Mouse (Mus musculus) hindbrain, embryonic 15.5 days (tissue): Measurements from ENCODE around the gene Fam117b. TPM values are rescaled to one million over a fixed set of nuclear protein-coding genes. Genes with fewer than 3 reads are reported as not detected.

Experiments
- ATAC-seq: fragments of 200-750 bp; cut with Nextera tagmentation; 2 replicates; pipeline ENCODE4 v1.8.0; 2017; ENCODE audit warnings: low read depth, moderate number of reproducible peaks, moderate TSS enrichment; ENCODE audit not compliant: low FRiP score
- H3K27ac ChIP-seq: fragments of 300-500 bp; sonication (generic); replicated peaks from 2 replicates; pipeline ENCODE4 v1.5.1; 2015; ENCODE audit warnings: mild to moderate bottlenecking, inconsistent platforms
- H3K27me3 ChIP-seq: fragments of 300-500 bp; sonication (generic); 2 replicates; pipeline ENCODE4 v1.6.1; 2015; ENCODE audit warnings: control low read depth, inconsistent platforms
- H3K36me3 ChIP-seq: fragments of 300-500 bp; sonication (generic); 2 replicates; pipeline ENCODE4 v1.6.1; 2015; ENCODE audit warnings: control low read depth, inconsistent platforms
- H3K4me1 ChIP-seq: fragments of 300-500 bp; sonication (generic); replicated peaks from 2 replicates; pipeline ENCODE4 v1.6.1; 2015; ENCODE audit warnings: control low read depth, inconsistent platforms
- H3K4me2 ChIP-seq: fragments of 300-500 bp; sonication (generic); 2 replicates; pipeline ENCODE4 v1.6.1; 2015; ENCODE audit warnings: moderate library complexity, mild to moderate bottlenecking, inconsistent platforms
- H3K4me3 ChIP-seq: fragments of 300-500 bp; sonication (generic); 2 replicates; pipeline ENCODE4 v1.5.1; 2015; ENCODE audit warnings: mild to moderate bottlenecking, inconsistent platforms
- H3K9ac ChIP-seq: fragments of 300-500 bp; sonication (generic); 2 replicates; pipeline ENCODE4 v1.6.1; 2015; ENCODE audit warnings: inconsistent platforms
- H3K9me3 ChIP-seq: fragments of 300-500 bp; sonication (generic); 2 replicates; pipeline ENCODE4 v1.6.1; 2016; ENCODE audit warnings: control low read depth, inconsistent platforms
- WGBS: fragments of 180-500 bp; shearing (Covaris S2); methylation state at CpG from one replicate; pipeline ENCODE4 v1.1.7; 2015; 5-methylcytosine and 5-hydroxymethylcytosine counted together
- polyA plus RNA-seq: library from polyadenylated mRNA; unstranded; fragments of >200 nt; fragmentation: Nextera tagmentation; extraction: Ambion mirVana; gene quantifications from 2 replicates; pipeline ENCODE4 v1.2.1, GENCODE M21; 2015

Gene Fam117b
- polyA plus RNA-seq, 1 experiment from 2014 or later, result 38.3 TPM

DNA sequence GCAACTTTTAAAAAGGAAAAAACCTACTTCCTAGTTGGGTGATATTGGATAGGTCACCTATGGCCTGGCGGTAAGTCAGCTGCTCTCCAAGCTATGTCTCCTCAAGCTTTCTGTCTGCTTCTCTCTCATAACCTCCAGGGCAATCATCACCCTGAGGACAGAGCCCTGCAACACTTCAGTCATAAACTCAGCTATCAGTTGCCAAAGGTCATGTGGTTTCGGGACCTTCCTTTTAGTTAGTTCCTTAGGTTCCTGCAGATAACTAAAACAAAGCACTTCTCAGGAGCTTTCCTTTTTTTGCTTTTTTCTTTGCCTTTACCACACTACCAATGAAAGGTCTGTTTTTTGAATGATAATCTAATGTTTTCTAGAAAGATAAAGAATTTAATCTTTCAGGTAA is 13.1 kb upstream of the Fam117b start:
- Histone ChIP-seq H3K27me3 (no peaks in the 10 kb centered on the region), H3K4me1 (no peaks in the 10 kb centered on the region), H3K4me3 (no peak overlapping the region), H3K4me2 (no peak overlapping the region), H3K27ac (no peak overlapping the region), H3K9ac (no peak overlapping the region), H3K9me3 (no peaks in the 10 kb centered on the region), H3K36me3 (no peaks in the 10 kb centered on the region)
- WGBS, result 87% methylated on average over 2 of the region's 2 CpGs
- ATAC-seq, result no peak

DNA sequence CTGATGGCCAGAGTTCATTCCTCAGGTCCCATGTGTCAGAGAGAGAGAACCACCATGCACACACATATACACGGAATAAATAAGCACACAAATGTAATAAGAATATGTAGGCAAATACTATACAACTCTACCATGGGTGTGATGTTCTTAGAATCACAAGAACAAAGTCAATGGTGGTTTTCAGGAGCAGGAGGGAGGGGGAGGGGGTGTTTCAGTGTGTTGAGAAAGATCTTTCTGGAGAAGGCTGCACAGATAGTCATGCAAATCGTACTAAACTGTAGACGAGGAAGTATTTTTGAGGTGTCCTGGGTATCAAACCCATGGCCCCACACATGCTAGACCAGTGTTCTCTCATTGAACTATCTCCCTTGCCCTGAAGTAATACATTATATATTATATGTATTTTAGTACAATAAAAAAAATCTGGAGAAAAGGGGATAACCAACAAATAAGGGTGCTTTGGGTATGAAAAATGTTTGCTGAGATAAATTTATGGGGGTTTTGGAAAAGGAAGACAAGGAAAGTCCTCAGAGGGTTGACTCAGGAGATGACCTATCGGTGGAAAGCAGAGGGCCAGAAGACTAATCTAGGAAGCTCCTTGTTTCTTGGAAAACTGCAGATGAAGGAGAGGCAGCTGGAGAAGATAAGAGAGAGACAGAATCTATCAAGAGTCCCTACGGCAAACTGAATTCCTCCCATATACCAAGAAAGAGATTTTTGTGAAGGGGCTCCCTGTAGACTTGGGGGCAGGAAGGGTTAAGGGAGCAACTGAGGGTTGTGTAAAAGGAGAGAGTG is 11.5 kb upstream of the Fam117b start:
- H3K9me3 ChIP-seq, result no peaks in the 10 kb centered on the region
- ATAC-seq, result no peak
- 92% methylated on average over 5 of the region's 5 CpGs for WGBS
- no peaks in the 10 kb centered on the region for H3K36me3 ChIP-seq
- no peaks in the 10 kb centered on the region for H3K27me3 ChIP-seq
- no peak overlapping the region for H3K4me2 ChIP-seq
- no peak overlapping the region for H3K9ac ChIP-seq
- no peaks in the 10 kb centered on the region for H3K4me1 ChIP-seq
- no peak overlapping the region for H3K4me3 ChIP-seq
- H3K27ac ChIP-seq, result no peak overlapping the region

GRCm38 (mm10) chr1:59902634-59903033 is 10.2 kb upstream of the Fam117b start:
- H3K4me2 ChIP-seq, result no peak overlapping the region
- no peaks in the 10 kb centered on the region for H3K36me3 ChIP-seq
- H3K27me3 ChIP-seq, result no peaks in the 10 kb centered on the region
- ATAC-seq, result no peak
- WGBS, result 32% methylated on average over 3 of the region's 3 CpGs
- H3K4me3 ChIP-seq, result no peak overlapping the region
- no peaks in the 10 kb centered on the region for H3K9me3 ChIP-seq
- no peak overlapping the region for H3K9ac ChIP-seq
- H3K4me1 ChIP-seq, result no peaks in the 10 kb centered on the region
- no peak overlapping the region for H3K27ac ChIP-seq

DNA sequence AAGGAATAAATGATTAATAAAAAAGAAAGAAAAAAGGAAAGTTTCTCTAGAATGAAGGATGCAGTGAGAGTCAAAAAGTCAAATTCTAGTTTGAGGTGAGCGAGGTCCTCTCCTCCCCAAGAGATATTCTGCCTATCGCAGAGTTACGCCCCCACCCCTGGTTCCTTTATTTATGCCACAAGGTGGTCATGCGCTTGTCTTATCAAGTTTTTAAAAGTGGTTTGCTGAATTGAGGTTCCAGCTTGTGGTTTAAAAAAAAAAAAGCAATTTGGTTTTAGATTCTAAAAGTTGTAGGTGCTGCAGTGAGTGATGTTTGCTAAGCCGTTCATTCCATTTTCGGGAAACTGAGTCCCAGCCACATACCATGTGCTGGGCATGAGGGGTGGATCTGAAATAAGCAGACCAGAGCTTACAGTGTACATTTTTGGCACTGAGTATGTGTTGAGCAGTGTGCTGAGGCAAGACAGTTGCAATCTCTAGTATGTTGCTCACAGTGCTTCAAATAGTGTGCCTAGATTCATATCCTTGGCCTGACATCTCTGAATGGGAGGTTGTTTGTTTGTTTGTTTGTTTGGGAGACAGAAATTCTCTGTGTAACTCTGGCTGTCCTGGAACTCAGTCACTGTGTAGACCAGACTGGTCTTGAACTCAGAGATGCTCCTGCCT is 8.0 kb upstream of the Fam117b start:
- Histone ChIP-seq H3K27me3 (no peaks in the 10 kb centered on the region), H3K27ac (no peak overlapping the region), H3K36me3 (no peaks in the 10 kb centered on the region), H3K9me3 (no peaks in the 10 kb centered on the region), H3K4me2 (no peak overlapping the region), H3K9ac (no peak overlapping the region), H3K4me1 (no peaks in the 10 kb centered on the region), H3K4me3 (no peak overlapping the region)
- WGBS, result 95% methylated on average over 6 of the region's 6 CpGs
- no peak for ATAC-seq

DNA sequence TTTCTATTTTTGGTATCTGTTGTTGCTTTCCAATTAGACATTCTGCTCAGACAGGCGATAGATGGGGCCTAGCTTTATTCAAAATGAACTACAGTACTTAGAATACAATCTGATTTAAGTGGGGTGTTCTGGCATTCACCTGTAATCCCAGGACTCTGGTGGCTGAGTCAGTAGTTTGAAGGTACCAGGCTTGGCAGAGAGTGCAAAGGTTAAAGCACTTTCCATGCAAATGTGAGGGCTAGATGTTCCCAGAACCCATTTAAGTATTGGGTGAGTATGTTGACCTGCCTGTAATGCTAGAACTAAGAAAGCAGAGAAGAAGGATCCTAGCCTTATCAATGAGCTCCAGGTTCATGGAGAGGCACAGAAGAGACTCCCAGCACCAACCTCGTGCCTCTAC is 6.9 kb upstream of the Fam117b start:
- Histone ChIP-seq H3K4me1 (no peaks in the 10 kb centered on the region), H3K4me3 (no peak overlapping the region), H3K9me3 (no peaks in the 10 kb centered on the region), H3K27me3 (no peaks in the 10 kb centered on the region), H3K9ac (no peak overlapping the region), H3K27ac (no peak overlapping the region), H3K36me3 (no peaks in the 10 kb centered on the region), H3K4me2 (no peak overlapping the region)
- WGBS, result 91% methylated on average over 2 of the region's 2 CpGs
- ATAC-seq, result no peak

DNA sequence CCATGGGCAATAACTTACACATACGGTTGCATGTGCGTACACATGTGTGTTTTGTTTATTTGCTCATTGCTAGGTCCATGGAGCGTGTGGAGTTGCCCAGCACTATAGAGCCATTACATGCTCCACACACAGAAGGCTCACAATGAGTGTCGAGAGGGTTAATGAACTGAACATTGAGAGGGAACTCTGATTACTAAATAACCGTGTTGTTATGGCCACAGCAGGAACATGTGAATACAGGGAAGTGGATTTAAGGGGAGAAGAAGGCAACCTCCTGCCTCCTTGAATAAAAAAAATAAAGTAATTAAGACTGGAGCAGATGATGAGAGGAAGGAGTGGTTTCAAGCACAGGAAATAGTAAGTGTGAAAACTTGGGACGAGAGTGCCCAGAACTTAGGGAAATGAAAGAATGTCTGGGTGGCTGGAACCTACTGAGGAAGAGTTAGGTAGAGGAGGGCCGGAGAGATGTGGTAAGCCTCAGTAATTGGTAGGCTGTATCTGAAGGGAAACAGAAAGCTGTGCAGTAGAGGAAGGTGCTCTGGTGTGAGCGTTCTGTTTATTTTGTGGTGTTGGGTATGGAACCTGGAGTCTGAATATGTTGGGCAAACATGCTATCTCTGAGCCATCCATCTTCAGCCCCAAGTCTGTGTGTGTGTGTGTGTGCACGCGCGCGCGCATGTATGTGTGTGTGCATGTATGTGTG is 5.8 kb upstream of the Fam117b start:
- WGBS, result 89% methylated on average over 13 of the region's 13 CpGs
- H3K36me3 ChIP-seq, result no peaks in the 10 kb centered on the region
- no peaks in the 10 kb centered on the region for H3K9me3 ChIP-seq
- no peak overlapping the region for H3K4me3 ChIP-seq
- H3K27ac ChIP-seq, result no peak overlapping the region
- no peaks in the 10 kb centered on the region for H3K4me1 ChIP-seq
- no peak overlapping the region for H3K4me2 ChIP-seq
- H3K9ac ChIP-seq, result no peak overlapping the region
- no peaks in the 10 kb centered on the region for H3K27me3 ChIP-seq
- ATAC-seq, result no peak

GRCm38 (mm10) chr1:59907700-59908099 is 5.1 kb upstream of the Fam117b start:
- Histone ChIP-seq H3K4me2 (no peak overlapping the region), H3K4me3 (no peak overlapping the region), H3K27ac (no peak overlapping the region), H3K9ac (no peak overlapping the region), H3K27me3 (no peaks in the 10 kb centered on the region), H3K4me1 (no peaks in the 10 kb centered on the region), H3K36me3 (no peaks in the 10 kb centered on the region), H3K9me3 (no peaks in the 10 kb centered on the region)
- 25% methylated on average over 2 of the region's 2 CpGs for whole genome bisulfite sequencing
- ATAC-seq, result no peak

DNA sequence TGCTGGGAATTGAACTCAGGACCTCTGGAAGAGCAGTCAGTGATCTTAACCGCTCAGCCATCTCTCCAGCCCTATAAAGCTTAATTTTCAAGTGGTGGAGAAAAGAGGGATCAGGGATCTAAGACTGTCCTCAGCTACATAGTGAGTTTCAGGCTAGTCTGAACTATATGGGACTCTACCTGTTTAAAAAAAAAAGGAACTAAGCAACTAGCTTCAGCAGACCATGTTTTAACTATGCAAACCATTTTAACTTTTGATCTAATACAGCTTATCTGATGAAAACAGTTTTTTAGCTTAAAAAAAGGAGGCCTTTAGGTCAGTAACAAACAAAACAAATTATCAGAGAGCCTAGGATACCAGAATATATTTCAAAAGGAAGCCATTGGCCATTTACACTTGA is 1.9 kb upstream of the Fam117b start:
- Histone ChIP-seq H3K27me3 (no peaks in the 10 kb centered on the region), H3K4me2 (no peak overlapping the region), H3K4me1 (peaks cover 19% of the 10 kb centered on the region), H3K36me3 (no peaks in the 10 kb centered on the region), H3K4me3 (no peak overlapping the region), H3K9me3 (no peaks in the 10 kb centered on the region), H3K27ac (no peak overlapping the region), H3K9ac (no peak overlapping the region)
- WGBS, result 94% methylated on average over 1 of the region's 1 CpGs
- no peak for ATAC-seq

DNA sequence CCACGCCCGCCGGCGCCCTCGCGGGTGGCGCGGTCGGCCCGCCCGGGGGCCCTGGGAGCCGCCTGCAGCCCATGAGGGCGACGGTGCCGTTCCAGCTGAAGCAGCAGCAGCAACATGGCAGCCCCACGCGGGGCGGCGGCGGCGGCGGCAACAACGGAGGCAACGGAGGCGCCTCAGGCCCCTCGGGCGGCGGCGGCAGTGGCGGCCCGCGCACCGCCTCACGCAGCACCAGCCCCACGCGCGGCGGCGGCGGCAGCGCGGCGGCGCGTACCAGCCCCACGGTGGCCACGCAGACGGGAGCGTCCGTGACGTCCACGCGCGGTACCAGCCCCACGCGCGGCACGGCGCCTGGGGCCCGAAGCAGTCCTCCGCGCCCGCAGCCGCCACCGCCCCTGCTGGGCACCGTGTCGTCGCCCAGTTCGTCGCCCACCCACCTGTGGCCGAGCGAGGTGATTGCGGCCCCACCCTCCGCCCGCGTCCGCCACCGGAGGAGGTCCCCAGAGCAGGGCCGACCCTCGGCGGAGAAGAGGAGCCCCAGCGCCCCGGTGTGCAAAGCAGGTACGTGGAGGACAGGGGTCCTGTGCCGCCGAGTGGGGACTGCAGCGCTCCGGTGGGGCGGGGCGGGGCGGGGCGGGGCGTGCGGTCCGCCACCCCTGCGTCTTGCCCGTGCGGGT is 526 bp downstream of the Fam117b start:
- peak overlapping the region; percentile 99 for H3K27ac ChIP-seq
- H3K9ac ChIP-seq, result peak overlapping the region; percentile 96
- under 1% methylated on average over 67 of the region's 98 CpGs for WGBS

DNA sequence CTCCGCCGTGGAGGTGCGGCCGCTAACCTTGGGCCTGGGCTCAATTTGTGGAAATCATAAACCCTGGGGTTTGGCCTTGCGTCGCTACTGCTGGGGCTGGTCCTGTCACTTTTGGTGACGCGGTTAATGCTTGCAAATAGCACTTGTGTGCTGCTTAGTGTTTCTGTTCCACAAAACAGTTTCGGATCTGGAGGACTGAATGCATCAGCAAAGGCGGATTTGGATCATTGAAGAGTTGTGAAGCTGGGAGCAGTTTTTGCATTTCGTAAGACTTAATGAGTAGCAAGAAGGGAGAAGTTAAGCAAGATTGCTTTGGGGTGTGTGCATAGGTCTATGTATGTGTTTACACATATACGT is 1.0 kb downstream of the Fam117b start:
- H3K9me3 ChIP-seq, result no peaks in the 10 kb centered on the region
- peak overlapping the region; percentile 96 for H3K9ac ChIP-seq
- H3K4me3 ChIP-seq, result peak overlapping the region; percentile 90
- peak overlapping the region; percentile 99 for H3K27ac ChIP-seq
- peaks cover 35% of the 10 kb centered on the region for H3K4me1 ChIP-seq
- 5% methylated on average over 12 of the region's 12 CpGs for WGBS
- H3K4me2 ChIP-seq, result peak overlapping the region; percentile 64
- H3K27me3 ChIP-seq, result no peaks in the 10 kb centered on the region
- no peak for ATAC-seq
- no peaks in the 10 kb centered on the region for H3K36me3 ChIP-seq

More for the DNA sequence above, 526 bp downstream of the Fam117b start:
- Histone ChIP-seq H3K4me3 (peak overlapping the region; percentile 90), H3K4me2 (peak overlapping the region; percentile 64), H3K27me3 (no peaks in the 10 kb centered on the region), H3K36me3 (no peaks in the 10 kb centered on the region), H3K4me1 (peaks cover 35% of the 10 kb centered on the region), H3K9me3 (no peaks in the 10 kb centered on the region)
- peak; percentile 57 for ATAC-seq

GRCm38 (mm10) chr1:59914799-59915198 is 2.0 kb downstream of the Fam117b start:
- Histone ChIP-seq H3K4me1 (peaks cover 35% of the 10 kb centered on the region), H3K36me3 (no peaks in the 10 kb centered on the region), H3K9me3 (no peaks in the 10 kb centered on the region), H3K27ac (no peak overlapping the region), H3K4me3 (peak overlapping the region; percentile 90), H3K27me3 (no peaks in the 10 kb centered on the region), H3K4me2 (peak overlapping the region; percentile 64), H3K9ac (peak overlapping the region; percentile 96; the same call in 1 of the 2 replicates)
- 60% methylated on average over 3 of the region's 3 CpGs for WGBS
- ATAC-seq, result no peak
